Mouse (Mus musculus) layer of hippocampus, postnatal 10 days (tissue): ENCODE measurements around the gene Gm7361. TPM values are rescaled to one million over a fixed set of nuclear protein-coding genes. Genes with fewer than 3 reads are reported as not detected.
"Not testable (repeated sequence)": the region's sequence is repeated elsewhere in the genome, so short reads cannot be mapped to it uniquely, and the experiment has no call there.

Experiments
- DNase-seq, 2 experiments: peaks; one replicate each; pipeline ENCODE4 v3.0.0; 2021; ENCODE audit warnings: low spot score in 2 of 2
- long read RNA-seq: library from polyadenylated mRNA; stranded (forward); transcript quantifications from one replicate; pipeline ENCODE4 v2.0.0, GENCODE M21; 2023
- total RNA-seq, 2 experiments: library from RNA; stranded (reverse); gene quantifications; 2 replicates each; pipeline ENCODE4 v1.2.3; 2021

Gm7361 gene
- under 1 TPM; 0.27 to 0.34 TPM for total RNA-seq
- long read RNA-seq: 0 reads

GRCm38 (mm10) chr5:26257391-26257790, at the start of gene Gm7361:
Gm7361 (plus strand) TSS chr5:26257691.
- not testable (repeated sequence) for DNase-seq

DNA sequence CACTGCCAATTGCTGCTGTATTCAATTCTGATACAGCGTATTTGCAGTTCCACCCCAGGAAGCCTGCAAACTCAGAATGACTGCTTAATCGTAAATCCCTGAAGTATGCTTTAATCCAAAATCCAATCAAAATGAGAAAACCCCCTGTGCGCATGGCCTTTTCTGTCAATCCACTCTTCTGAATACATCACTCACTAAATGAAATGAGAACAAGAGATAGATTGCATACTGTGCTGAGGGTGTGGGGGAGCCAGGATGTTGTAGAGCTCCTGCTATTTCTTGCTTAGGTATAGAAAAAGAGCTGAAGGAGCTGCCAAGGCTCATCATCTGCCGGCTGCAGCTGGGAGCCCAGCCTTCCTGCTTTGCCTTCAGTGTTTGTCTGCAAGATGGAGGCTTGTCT, 46.5 kb upstream of the Gm7361 start:
- peak in 1 of 2 experiments; percentile 13 for DNase-seq

DNA sequence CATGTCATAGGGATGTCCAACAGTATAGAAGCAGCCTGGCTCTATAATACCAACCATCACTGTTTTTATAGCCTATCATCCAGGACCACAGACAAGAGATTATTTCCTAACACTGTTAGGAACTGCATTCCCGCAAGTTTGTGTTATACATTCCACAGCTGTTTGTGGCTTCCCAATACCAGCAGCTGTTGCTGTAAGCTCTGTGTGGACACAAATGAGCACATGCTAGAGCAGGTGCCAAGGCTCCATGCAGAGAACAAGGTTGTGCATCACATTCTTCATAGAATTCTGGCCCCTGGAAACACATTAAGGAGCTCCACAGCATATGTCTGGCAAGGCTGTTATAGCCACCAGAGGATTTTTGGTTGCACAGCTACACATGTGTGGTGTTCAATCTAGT, 35.4 kb upstream of the Gm7361 start:
- DNase-seq: no peak

DNA sequence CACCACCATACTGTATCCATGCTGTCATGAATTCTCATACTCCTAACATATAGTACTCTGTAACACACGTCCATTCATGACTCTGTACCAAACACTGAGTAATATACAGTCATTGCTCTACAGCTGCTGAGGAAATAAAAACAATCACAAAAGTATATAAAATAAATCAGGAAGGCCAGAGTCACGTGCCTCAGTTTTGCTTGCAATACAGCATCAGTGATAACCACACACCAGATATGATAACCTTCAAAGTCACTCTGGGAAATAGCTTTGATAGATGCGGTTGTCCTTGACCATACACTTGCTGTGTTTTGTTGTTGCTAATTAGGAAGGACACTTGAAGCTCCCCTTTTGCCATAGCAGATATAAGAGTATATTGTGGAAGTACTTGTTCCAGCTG, 9.2 kb downstream of the Gm7361 start:
- DNase-seq: not testable (repeated sequence)

GRCm38 (mm10) chr5:26280361-26280760, 22.9 kb downstream of the Gm7361 start:
- no peak for DNase-seq

DNA sequence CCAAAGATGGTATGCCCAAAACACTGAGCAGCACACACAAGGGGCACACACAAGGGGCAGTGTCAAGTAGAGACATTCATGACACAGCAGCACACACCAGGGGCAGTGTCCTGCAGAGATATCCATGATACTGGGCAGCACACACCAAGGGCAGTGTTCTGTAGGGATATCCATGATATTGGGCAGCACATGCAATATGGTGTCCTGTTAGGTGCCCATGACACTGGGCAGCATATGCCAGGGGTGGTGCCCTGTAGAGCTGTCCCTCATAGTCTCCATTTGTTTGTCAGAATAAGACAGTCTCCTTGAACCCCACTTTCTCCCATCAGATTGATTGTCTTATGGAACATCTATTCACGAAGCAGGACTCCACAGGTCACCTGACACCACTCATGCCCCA, 24.2 kb downstream of the Gm7361 start:
- no peak for DNase-seq

DNA sequence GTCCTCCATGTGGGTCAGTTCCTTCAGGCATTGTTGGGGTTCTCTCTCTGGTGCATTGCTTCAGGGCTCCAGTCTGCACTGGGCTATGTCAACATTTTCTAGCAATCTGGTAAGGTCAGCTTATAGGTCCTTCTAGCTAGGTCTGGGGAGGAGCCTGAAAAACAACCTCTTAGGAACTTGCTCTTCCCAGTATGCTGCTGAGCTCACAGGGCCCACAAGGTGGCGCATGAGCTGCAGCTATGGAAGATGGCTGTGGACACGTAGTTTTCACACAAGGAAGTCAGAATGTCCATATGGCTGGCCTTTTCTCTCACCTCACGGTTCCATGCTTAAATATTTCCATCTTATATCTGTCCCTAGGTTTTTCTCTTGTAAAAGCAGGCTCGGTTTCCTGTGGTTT, 24.8 kb downstream of the Gm7361 start:
- peak; percentile 71 to 82 for DNase-seq

- no peak for DNase-seq
These were observed 25.9 kb downstream of the Gm7361 start for GRCm38 (mm10) chr5:26283399-26283798.

- no peak for DNase-seq
These were observed 34.1 kb downstream of the Gm7361 start for GRCm38 (mm10) chr5:26291621-26292020.

DNA sequence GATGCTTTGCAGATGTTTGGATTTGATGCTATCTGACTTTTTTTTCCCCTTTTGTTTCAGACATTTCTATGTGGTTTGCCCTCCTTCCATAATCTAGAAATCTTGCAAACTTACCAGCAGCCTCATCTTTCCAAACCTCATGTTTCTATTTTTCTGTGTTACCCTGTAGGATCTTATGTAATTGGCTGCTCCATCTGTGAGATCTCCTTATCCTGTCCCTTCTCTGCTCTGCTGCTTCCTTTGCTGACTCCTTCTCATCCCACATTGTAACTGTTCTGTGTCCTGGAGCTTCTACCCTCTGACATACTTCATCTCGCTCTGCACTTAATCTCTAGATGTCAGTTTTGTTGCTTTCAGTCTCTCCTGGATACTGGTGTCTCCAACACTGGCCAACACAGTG, 35.8 kb downstream of the Gm7361 start:
- no peak for DNase-seq

Other genes with a start within 250 kb of the Gm7361 start
- gene Gm5862, start 234.8 kb upstream of the Gm7361 start, total RNA-seq: not detected
- gene Speer4a, start 218.1 kb upstream of the Gm7361 start, total RNA-seq: not detected
- gene Gm7347, start 199.1 kb upstream of the Gm7361 start, total RNA-seq: not detected
- gene Gm10471, start 168.4 kb upstream of the Gm7361 start, total RNA-seq: not detected
- gene 5031410I06Rik, start 152.3 kb upstream of the Gm7361 start, total RNA-seq: not detected
- not detected for gene Gm10220, start 136.3 kb upstream of the Gm7361 start, total RNA-seq